Mouse (Mus musculus): Measurements from ENCODE around the gene Gm26558.

The Gm26558 gene

DNA sequence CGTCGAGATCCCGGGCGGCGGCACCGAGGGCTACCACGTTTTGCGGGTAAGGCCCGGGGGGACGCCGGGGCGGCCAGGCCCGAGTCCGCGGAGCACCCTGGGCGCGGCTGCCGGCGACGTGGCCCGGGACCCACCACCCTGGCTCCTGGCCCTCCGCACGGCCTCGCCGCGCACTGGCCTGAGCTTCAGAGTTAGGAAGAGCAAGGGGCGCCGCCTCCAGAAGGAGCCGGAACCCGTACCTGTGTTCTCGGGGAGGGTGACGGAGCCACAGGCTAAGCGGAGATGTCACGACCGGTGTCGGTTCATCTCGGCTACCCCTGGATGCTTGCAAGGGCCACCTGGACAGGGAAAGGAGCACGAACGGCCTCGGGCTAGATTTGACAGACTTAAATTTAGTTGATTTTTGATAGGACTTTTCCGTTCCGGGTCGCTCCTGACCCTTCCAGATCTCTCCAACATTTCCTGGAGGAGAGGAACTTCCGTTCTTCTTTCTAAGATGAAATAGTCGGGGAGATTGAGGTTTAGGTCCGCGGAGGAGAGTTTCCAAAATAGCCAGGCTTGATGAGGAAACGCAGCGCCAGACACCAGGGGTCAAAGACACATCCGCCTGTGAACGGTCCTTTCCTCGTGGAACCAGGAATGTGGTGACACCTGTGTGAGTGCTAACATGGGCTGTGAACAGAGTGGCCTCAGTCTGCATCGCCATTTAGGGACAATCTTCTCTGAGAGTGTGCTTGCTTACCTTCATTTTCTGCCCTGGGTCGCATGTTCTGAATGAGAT is at the start of gene Gm26558:
Gene Gm26558, minus strand, starts transcription at position 394 of the 781 bp plus-strand sequence.
- in situ Hi-C loops (cut with MboI; ENCODE audit: unreplicated experiment in 2 of 2) = loop anchor here (10.0 kb wide), 2 partner anchors 163 to 437 kb away; partner anchors contain the start of gene Tlk1 (in 1 of the 2)

DNA sequence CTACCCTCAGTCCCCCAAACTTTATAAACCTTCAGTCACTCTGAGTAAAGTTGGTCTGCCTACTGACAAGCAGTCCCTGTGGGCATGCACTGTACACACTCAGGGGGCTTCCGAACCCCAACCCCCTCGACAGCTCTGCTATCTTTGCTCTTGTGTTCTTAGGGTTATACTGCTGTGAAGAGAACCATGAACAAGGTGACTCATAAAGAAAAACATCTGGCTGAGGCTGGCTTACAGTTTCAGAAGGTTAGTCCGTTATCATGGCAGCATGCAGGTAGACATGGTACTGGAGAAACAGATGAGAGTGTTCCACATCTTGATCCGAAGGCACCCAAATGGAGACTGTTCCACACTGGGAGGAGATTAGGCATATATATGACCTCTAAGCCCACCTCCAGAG is 49.0 kb upstream of the Gm26558 start:
- in situ Hi-C loops (cut with MboI; ENCODE audit: unreplicated experiment in 2 of 2) = loop anchor here in 1 of 2 experiments (25.0 kb wide), 1 partner anchor 526 kb away; no protein-coding TSS in a partner anchor

DNA sequence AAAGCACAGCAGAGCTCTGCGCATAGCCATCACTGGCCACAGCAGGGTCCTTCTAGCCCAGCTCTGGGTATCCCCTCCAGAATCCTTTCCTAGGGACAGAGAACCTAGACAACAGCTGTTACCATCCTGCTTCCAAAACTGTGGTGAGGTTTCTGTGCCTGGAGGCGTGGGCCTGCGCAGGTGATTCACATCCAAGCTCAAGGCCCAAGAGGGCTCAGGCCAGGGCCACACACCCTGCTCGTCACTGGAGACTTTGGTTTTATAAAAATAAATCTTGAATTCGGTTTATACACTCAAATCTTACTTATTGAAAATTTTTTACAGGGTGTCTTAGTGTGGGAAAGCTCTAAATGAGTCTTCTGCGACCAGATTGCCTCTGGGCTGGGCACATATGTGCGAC is 48.3 kb upstream of the Gm26558 start:
- in situ Hi-C loops (cut with MboI; ENCODE audit: unreplicated experiment in 2 of 2) = loop anchor here in 1 of 2 experiments (25.0 kb wide), 1 partner anchor 527 kb away; no protein-coding TSS in a partner anchor

DNA sequence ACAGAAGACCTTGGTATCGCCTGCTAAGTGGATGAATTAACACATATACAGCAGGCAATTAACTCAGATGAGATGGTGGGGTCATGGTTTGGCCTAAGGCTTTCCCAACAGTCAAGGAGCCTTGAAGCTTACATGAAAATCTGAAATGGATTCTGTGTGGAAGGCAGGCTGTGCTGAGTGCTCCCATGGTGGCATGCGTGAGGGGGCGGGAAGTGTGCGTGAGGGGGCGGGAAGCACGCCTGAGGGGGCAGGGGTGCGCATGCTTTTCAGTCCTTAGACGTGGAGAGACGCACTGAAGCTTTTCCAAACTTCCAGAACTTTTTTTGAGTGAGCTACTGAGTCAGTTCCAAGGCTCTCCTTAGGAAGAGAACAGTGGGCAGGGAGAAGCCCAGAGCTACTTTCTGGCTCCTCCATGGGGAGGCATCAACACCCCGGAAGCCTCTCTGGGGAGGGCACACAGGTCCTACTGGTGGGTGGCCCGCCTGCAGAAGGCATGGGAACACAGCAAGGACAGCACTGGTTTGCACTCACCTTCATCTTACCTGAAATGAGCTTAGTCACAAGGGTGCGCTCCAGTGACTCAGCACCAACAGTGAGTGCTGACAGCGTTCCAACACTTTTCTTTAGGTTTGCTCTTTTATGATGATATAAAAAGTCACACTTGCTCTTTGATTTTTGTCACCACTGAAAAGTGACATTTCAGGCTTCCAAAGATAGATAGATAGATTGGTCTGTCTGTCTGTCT is 47.2 kb upstream of the Gm26558 start:
- in situ Hi-C loops (cut with MboI; ENCODE audit: unreplicated experiment in 2 of 2) = loop anchor here (10.0 to 25.0 kb wide), 3 partner anchors 116 to 528 kb away; partner anchors contain the start of gene Tlk1 (in 1 of the 2)

DNA sequence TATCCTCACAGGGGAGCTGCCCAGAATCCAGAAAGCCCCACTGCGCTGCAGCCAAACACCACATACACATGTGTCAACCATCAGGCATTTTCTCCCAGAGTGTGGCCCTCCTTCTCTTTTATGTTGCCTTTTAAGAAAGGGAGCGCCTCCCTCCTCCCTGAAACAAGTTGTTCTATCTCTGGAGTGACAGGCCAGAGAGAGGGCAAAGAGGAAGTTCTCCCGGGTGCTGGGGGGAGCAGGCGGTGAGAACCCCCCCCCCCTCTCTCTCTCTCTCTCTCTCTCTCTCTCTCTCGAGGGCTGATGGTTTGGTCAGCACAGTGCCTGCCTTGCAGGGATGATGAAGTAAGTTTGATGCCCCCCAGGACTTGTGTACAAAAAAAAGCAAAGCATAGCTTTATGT is 40.5 kb upstream of the Gm26558 start:
- in situ Hi-C loops (cut with MboI; ENCODE audit: unreplicated experiment in 2 of 2) = loop anchor here (10.0 to 25.0 kb wide), 3 partner anchors 122 to 535 kb away; partner anchors contain the start of gene Tlk1 (in 1 of the 2)

DNA sequence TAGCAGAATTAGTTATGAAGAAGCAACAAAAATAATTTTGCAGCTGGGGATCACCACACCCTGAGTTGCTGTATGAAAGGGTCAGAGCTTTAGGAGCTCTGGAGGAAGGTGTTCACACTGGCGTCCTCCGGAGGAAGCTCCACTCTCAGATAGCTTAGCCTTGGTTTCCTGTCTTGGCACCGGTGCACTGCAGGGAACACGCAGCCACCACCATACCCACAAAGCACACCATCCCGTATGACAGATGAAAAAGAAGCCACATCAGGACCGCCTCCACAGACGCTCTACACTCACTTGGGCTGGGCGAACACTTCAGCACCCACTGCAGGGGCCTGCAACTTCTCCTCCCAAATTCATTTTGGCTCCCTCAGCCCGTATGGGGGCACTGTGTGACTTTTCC is 39.7 kb upstream of the Gm26558 start:
- in situ Hi-C loops (cut with MboI; ENCODE audit: unreplicated experiment in 2 of 2) = loop anchor here (10.0 to 25.0 kb wide), 3 partner anchors 123 to 536 kb away; partner anchors contain the start of gene Tlk1 (in 1 of the 2)

DNA sequence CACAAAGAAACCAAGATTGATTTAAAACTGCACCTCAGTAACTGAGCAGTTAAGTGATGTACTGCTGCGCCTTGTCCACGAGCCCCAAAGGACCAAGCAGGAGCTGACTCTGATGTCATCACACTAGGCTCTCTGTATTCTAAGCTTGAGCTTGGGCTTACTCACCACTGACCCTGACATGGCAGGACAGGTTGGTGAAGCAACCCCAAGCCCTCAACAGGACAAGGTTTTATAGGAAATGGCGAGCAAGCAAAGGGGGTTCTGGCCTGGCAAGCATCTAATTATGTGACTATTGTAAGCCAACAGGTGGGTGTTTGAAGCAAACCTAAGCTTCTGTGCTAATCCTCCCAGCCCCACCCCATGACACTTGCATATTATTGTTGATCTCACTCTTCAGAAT is 38.9 kb upstream of the Gm26558 start:
- in situ Hi-C loops (cut with MboI; ENCODE audit: unreplicated experiment in 2 of 2) = loop anchor here (10.0 to 25.0 kb wide), 3 partner anchors 124 to 536 kb away; partner anchors contain the start of gene Tlk1 (in 1 of the 2)

DNA sequence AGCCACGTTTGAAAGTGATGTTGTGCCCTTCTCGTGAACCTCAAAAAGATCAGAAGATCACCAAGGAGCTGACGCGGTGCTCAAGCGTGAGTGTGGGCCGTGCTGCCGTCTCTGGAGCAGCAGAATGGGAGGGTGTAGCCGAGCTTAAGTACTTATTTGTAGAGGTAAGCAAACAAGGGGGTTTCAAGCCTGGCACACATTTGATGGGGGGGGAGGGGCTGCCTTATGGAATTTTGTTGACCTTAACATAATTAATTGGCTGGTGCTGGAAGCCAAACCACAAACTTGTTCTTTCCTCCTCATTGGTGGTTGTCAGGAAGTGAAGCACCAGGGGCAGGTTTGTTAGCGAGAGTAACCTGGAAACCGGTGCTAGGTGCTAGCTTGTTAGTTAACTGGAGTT is 33.8 kb upstream of the Gm26558 start:
- in situ Hi-C loops (cut with MboI; ENCODE audit: unreplicated experiment in 2 of 2) = loop anchor here (25.0 kb wide), 2 partner anchors 1117 to 1142 kb away; no protein-coding TSS in a partner anchor

DNA sequence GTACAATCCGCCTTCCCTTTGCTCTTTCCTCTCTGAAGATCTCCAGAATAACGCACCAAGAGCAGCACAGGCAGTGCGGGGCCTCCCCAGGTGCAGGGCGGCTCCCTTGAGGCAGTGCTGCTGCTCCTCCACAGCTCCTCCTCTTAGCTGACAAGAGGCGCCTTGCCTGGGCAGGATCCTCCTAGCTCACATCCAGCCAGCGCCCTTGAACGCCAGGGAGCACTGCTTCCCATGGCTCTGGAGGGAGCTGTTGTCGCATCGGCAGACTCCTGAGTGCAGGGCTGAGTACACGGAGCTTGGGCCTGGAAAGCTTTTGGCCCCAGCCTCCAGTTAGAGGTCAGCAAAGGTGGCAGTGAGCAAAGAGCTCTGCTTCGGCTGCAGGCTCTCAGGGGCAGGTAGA is 28.3 kb upstream of the Gm26558 start:
- in situ Hi-C loops (cut with MboI; ENCODE audit: unreplicated experiment in 2 of 2) = loop anchor here (25.0 kb wide), 2 partner anchors 1122 to 1147 kb away; no protein-coding TSS in a partner anchor

DNA sequence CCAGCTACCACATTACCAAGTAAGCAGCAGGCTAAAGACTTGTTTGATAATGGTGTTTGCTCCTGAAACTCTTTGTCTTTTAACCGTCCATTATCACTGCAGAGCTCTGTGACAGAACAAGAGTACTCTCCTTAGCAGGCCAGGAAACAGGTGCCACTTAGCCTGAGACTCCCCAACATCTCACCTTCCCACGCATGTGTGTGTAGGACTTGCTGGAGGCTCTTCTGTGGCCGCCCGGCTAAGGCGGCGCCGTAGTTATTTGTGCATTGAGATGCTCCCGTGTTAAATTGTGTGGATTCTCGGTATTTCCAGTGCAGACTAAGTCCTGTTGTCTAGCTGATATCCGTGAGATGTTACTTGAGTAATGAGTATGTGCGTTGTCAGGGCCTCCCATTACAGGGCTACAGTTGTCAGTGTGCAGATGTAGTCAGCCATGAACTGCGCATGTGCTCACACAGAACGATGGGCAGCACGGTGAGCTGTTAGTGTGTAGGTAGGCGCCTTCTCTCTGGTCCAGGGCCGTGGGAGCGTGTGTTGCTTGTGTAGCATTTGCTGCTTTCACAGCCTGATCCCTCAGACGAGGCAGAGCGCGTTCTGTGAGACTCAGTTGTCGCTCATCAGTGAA is 26.7 kb upstream of the Gm26558 start:
- in situ Hi-C loops (cut with MboI; ENCODE audit: unreplicated experiment in 2 of 2) = loop anchor here (25.0 kb wide), 2 partner anchors 1124 to 1149 kb away; no protein-coding TSS in a partner anchor

DNA sequence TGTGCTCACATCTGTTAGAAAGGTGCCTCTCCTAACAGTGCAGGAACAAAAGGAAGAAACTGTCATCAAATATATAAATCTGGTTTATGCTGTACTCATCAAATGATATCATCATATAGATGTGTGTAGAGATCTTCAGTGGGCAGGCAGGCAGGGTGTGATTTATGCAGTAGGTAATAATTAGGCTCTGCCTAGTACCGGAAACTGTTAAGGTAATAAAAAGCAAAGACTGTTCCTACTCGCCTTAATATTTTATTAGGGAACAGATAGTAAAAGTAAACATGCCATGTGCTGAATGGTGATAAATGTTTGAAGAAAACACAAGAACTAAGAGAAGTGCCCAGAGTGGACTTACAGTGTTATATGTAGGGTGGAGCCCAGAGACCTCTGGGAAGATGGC is 20.4 kb upstream of the Gm26558 start:
- in situ Hi-C loops (cut with MboI; ENCODE audit: unreplicated experiment in 2 of 2) = loop anchor here (25.0 kb wide), 2 partner anchors 1130 to 1155 kb away; no protein-coding TSS in a partner anchor

DNA sequence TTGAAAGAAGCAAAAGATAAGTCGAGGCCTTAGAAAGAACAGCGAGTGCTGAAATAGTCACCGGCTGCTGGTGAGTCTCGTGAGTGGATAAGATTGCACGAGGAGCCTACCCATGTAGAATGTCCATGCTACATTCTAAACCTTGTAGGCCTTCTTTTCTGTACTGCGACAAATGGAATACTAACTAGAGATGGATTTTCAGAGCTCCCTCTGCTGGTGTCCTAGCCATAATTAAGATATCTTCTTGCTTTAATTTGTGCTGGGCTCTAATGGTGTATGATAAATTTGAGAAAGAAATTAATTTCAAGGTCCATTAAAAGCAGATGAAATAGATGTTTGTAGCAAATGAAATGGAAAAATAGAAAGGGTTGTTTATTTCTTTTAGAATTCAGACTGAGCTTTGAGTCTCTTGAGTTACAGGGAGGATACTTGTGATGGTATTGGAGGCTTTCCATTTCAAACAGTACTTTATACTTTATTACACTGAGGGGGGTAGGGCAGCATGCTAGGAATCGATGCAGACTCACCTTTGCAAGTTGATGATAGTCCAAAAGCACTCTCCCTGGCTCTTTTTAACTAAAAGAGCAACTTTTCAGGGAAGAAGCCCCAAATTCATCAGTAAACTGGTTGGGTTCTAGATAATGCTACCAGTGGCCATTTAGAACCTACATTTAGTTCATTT is 11.7 kb upstream of the Gm26558 start:
- in situ Hi-C loops (cut with MboI; ENCODE audit: unreplicated experiment in 2 of 2) = no loop called here

DNA sequence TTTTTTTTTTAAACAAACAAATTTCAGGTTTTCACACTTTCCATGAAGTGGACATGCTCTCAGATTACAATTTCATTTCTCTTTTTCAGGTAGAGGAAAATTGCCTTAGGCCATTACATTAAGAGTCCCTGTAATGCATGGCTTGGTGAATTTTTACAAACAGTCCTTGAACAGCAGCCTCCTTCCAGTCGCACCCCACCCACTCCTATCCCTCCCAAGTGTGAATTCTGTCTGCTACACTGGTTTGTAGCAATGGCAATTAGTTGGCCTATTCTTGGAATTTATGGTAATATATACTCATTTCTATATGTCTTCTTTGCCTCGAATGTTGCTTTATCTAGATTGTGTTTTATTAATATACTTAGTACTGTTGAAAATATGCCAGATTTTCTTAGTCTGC is 10.6 kb upstream of the Gm26558 start:
- in situ Hi-C loops (cut with MboI; ENCODE audit: unreplicated experiment in 2 of 2) = no loop called here

DNA sequence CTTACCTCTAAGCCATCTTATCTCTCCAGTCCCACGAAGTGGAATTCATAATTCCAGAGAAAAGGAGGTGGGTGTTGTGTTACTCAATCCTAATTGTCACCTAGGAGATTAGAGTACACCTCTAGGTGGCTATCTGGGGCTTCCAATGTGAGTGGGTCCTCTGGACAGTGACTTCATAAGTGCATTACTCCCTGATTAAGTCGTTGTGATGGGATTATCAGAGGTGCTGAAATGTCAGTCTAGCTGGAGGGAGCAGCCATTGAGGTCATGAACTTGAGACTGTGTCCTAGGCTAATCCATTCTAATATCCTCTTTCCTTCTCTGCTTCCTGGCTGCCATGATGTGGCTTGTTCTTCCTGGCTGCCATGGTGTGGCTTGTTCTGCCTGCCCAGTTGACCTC is 8.0 kb upstream of the Gm26558 start:
- in situ Hi-C loops (cut with MboI; ENCODE audit: unreplicated experiment in 2 of 2) = loop anchor here (10.0 kb wide), 2 partner anchors 155 to 445 kb away; partner anchors contain the start of gene Tlk1 (in 1 of the 2)

DNA sequence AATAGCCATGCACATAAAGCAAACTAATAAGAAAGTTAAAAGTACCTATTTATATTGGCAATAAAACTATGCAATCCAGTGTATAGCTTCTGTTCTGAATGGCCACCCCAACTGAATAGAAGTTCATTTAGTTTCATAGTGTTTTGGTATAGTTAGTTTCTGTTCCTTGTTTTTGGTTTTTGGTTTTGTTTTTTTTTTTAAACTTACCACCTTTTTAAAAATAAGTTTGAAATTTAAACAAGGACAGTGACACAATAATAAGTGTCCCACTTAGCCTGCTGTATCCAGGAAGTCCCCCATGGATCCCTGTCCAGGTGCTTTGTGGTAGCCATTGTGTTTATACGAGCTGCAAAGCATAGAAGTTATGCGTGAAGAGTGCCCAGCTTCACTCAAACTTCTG is 7.3 kb upstream of the Gm26558 start:
- in situ Hi-C loops (cut with MboI; ENCODE audit: unreplicated experiment in 2 of 2) = loop anchor here (10.0 kb wide), 2 partner anchors 156 to 444 kb away; partner anchors contain the start of gene Tlk1 (in 1 of the 2)

DNA sequence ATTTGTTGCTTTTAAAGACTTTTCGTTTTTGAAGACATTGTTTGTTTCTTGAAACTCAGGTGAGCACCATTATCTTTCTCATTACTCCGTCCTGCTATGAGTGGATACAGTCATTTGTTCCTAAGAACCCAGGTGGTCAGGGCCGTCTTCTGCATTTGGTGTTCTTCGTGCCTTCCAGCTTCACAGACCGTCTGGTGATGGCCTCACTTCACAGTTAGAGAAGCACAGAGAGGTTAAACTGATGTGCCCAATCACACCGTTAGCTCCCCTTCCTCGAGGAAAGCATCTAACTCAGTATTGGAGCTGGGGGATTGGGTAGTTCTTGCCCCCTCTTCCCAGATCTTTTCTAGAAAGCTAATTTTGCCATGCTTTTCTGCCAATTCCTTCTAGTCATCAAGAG is 5.1 kb upstream of the Gm26558 start:
- in situ Hi-C loops (cut with MboI; ENCODE audit: unreplicated experiment in 2 of 2) = loop anchor here (10.0 kb wide), 2 partner anchors 158 to 442 kb away; partner anchors contain the start of gene Tlk1 (in 1 of the 2)

DNA sequence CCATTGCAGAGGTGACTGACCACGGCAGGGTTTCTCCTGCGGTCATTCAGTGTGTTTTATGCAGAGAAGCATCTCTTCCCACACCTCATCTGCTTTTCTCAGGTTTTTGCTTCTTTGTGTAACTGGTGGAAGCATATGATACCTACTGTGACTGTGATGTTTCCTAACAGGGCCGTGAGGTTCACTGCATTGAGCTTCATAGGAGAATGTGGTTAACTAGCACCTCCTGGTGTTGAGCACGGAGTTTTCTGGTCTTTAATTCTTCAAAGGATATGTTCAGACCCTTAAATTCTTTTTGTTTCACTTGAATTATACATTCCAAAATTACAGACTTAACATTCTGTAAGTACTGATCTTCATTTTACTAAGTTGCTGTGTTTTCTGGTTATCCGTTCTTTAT is 1.9 kb upstream of the Gm26558 start:
- in situ Hi-C loops (cut with MboI; ENCODE audit: unreplicated experiment in 2 of 2) = loop anchor here (10.0 kb wide), 2 partner anchors 161 to 439 kb away; partner anchors contain the start of gene Tlk1 (in 1 of the 2)

DNA sequence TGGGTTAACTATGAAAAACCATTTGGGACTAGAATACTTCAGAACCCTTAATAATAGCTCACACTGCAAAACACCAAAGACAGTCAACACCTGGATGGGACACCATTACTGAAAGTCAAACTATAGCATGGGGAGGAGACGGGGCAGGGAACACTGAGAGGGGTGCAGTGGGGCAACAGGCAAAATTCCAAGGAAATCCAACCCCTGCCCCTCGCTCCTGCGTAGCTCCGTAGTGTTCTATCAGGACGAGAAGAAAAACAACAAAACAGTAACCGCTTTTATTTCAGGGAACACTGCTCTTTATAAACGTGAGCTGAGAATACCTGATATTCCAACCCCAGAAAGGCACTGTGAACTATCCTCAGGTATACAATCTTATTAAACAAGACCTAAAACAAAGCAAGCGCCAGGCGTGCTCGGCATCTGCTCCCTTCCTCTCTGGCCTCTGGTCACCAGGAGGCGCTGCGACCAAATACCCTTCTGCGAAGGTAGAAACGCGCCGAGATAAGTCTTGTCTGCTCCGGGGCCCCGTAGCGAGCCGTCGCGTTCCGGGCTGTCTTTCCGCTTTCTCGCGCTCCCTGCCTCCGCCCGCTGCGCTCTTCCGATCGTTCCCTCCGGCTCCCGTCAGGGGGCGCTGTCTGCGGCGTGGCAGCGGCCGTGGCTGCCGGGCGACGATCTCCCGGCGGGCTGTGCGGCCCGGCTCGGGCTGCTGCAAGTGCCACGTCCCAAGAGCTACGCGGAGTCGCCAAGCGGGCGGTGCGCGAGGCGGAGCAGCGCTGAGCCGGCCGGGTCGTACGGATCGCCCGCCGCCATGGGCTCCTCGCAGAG is 807 bp downstream of the Gm26558 start, which contains the start of gene Gorasp2:
Gene Gorasp2, plus strand, starts transcription at position 690 of the 828 bp plus-strand sequence.
- in situ Hi-C loops (cut with MboI; ENCODE audit: unreplicated experiment in 2 of 2) = loop anchor here (10.0 kb wide), 2 partner anchors 164 to 436 kb away; partner anchors contain the start of gene Tlk1 (in 1 of the 2)

Measured in v-Abl transformed pro-B cells (cell line).